Mouse (Mus musculus): ENCODE measurements around the gene Mapk3.

The Mapk3 gene

DNA sequence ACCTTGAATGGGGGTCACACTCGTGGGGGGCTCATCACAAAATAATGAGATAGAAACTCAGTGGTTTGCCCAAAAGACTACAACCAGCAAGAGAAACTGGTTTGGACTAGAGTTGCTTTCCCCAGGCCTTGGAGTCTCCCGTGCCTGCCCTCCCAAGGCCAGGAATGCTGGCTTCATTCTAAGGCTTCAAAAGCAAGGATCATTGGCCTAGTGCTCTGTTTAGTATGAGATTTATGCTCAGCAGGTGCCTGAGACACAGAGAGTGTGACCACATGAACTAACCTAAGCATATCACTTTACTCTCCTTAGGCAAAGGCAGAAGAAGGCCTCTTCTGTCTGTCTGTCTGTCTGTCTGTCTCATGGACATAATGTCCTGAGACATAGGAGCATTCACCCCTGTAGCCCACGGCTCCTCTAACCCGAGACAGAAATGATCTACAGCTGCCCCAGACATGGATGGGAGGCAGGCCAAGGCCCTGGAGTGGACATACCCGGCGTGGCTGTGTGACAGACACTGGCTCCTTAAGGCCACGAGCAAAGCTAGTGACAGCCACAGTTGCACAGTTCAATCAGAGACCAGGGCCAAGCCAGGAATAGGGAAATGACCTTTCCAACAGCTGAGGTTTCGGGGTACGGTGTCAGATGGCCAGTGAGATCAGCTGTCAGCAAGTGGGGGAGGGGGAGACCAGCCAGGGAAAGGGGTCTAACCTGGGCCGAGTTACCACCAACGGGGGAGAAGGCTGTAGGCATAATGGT lies 42.9 kb downstream of the Mapk3 start:
- DNase-seq (ENCODE audit: low read depth): no peak

DNA sequence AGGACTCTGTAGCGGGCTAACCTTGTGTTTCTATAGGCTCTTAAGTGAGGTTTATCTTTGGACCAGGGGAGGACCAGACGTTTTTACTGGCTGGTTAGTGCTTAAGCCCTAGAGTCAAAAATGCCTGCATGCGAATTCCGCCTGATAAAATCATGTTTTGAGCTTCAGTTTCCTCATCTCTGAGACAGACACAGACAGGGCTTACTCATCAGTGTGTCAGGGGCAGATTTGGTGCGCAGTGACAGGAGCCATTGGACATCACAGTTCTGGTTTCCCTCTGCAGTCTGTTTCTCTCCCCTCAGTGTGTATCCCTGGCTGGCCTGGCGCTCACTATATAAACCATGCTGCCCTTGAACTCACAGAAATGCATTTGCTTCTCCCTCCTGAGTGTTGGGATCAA lies 43.8 kb downstream of the Mapk3 start:
- DNase-seq (ENCODE audit: low read depth): no peak

DNA sequence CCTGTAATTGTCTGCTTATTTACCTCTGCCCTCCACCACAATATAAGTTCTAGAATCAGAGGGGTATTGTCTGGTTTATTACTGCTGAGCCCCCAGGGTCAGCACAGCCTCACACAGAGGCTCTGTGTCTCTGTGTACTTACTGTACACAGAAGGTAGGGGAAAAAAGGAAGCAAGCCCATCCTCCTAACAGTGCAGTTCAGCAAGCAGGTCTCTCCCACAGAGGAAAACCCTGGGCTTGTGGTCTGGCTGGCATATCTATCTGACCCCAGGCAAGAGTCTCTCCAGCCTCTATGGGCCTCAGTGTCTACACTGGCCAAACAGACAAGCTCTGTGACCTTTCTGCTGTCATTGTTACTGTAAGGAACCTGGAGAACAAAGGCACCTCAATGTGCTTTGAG lies 44.4 kb downstream of the Mapk3 start:
- DNase-seq (ENCODE audit: low read depth): no peak

DNA sequence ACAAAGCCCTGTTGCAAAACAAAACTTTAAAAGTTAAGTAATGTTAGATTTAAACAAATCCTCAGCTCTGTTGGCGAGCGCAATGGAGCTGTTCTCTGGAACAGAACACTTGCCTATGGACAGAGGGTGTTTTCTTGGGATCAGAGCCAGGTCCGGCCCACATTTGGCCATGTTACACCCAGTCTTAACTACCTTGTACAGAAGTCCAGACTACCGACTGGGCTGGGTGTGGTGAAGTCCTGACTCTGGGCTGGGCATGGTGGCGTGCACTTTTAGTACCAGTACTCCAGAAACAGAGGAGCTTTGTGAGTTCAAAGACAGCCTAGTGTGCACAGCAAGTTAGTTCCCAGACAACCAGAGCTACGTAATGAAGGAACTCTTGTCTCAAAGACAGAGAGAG lies 47.6 kb downstream of the Mapk3 start:
- no peak for DNase-seq (ENCODE audit: low read depth)

DNA sequence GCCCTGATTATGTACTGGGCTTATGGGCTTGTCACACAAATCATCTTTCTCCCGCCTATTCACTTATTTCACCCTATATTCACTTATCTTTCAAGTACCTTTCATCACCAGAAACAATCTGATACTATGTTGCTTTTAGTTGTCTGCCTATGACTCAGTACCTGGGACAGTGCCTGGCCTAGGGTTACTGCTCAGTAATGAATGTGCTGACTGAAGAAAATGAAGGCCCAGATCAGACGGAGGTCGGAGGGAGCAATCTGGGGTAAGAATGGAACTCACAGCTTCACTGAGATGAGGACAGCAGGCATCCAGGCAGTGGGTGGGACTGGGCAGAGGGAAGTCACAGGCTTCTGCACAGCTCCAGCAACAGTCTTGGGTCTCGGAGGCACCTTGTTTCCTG lies 48.0 kb downstream of the Mapk3 start:
- no peak for DNase-seq (ENCODE audit: low read depth)

DNA sequence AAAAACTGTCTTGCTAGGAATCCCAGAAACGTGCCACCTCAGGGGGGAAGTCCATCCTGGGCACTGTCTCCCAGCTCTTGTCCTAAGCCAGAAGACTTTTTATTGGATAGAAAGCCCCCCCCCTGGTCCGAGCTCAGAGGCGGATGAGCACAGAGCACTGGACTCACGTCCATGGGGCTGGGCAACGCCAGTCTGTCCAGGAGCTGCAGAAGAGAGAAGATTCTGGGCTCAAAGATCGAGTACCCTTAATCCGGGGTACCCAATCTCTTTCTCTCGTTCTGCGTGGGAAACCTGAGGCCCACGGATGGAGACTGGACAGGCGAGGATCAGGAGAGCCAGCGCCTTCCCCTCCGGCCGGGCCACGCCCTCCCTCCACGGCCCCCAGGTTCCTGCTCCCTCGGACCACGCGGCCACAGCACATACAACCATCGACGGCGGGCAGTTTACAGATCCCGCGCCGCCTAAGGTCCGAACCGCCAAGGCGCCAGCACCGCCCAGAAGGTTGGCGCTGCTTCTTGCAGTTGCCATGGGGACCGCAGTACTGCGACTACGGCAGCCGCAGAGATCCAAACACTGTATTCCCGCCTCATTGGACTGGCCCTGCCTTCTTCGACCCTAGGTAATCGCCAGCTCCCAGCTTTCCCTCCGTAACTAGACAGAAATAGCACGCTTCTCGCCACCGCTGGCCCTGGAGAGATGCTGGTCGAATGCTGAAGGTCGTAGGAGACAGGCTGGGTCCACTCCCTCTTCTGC lies 49.5 kb downstream of the Mapk3 start:
- no peak for DNase-seq (ENCODE audit: low read depth)

DNA sequence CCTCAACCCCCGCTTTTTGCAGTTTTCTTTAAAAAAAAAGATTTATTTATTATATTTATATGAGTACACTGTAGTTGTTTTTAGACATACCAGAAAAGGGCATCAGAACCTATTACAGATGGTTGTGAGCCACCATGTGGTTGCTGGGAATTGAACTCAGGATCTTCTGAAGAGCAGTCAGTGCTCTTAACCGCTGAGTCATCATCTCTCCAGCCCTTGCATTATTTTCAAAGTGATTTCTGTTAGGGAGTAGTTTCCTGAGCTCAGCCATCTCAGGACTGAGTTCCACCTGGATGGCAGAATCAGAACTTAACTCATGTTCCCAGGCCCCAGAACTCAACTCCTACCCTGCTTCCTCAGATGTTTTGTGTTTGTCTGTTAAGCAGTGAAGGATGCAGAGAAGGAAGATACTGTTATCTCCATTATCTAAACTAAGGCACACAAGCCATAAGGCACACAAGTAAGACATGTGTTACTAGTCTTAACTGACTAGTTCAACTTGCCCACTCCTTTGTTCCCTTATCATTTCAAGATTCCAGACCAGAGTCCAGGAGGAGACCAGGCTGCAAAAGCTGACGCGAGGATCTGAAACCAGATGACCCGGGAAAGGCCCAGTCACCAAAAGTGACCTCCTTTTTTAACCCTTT lies 50.4 kb downstream of the Mapk3 start:
- no peak for DNase-seq (ENCODE audit: low read depth)
